Mouse (Mus musculus): ENCODE measurements around the gene Ksr1. TPM values are rescaled to one million over a fixed set of nuclear protein-coding genes. Genes with fewer than 3 reads are reported as not detected.

Gene Ksr1
- total and polyA plus RNA-seq, 2 experiments from 2014 or later = 3.2 to 33.7 TPM

DNA sequence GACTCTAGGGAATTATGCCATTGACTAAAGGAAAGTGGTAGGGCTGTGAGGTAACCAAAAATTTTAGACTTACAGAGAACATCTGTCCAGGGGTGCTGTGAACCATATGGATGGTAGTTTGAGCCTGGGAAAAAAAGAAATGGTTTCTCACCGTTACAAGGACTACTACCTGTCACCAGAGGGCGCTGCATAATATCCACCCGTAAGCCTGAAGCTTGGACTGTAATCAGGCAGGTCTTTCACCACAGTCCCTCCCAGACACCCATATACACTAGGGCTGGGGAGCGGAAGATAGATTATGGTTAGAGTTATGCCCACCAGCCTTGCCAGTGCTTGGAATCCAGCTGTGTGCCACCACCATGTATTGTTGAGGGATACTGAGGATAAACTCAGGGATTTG lies 178.8 kb downstream of the Ksr1 start:
- DNase-seq (ENCODE audit: low spot score) (peak; percentile 65), ATAC-seq (ENCODE audit: low FRiP score) (no peak)
- no peaks in the 10 kb centered on the region for H3K36me3 ChIP-seq (ENCODE audit: insufficient read depth, low read length)
- no peak overlapping the region for H3K27ac ChIP-seq (ENCODE audit: low read depth, low read length)
- H3K9me3 ChIP-seq (ENCODE audit: low read length) = no peaks in the 10 kb centered on the region
- WGBS = 24% methylated on average over 4 of the region's 4 CpGs
- H3K4me2 ChIP-seq (ENCODE audit: low read depth, low read length, poor library complexity, severe bottlenecking) = no peak overlapping the region
- H3K27me3 ChIP-seq (ENCODE audit: insufficient read depth, low read length) = no peaks in the 10 kb centered on the region
- no peak overlapping the region for H3K4me3 ChIP-seq (ENCODE audit: low read depth, low read length)
- H3K9ac ChIP-seq (replicated peaks; ENCODE audit: low read length, poor library complexity, severe bottlenecking) = no peak overlapping the region
- no peaks in the 10 kb centered on the region for H3K4me1 ChIP-seq (ENCODE audit: insufficient read depth, low read length)
- TF ChIP-seq CTCF (IDR thresholded peaks at IDR 0.05) = peak; percentile 70

Other genes with a start within 250 kb of the Ksr1 start
- gene Nos2, start 225.6 kb downstream of the Ksr1 start, total RNA-seq (2014; rRNA removed) = 0.22 and 1.3 TPM in 2 replicates
- gene Nos2, start 225.6 kb downstream of the Ksr1 start, polyA plus RNA-seq (2015; fragmentation: Nextera tagmentation; extraction: Ambion mirVana) = 0.38 TPM in 2 replicates
- 15.7 and 16.0 TPM in 2 replicates for gene Lgals9, start 161.5 kb downstream of the Ksr1 start, total RNA-seq (2014; rRNA removed)
- gene Lgals9, start 161.5 kb downstream of the Ksr1 start, polyA plus RNA-seq (2015; fragmentation: Nextera tagmentation; extraction: Ambion mirVana) = 16.5 and 19.9 TPM in 2 replicates
- gene Wsb1, start 108.3 kb upstream of the Ksr1 start, total RNA-seq (2014; rRNA removed) = 230 and 291 TPM in 2 replicates
- 227 and 257 TPM in 2 replicates for gene Wsb1, start 108.3 kb upstream of the Ksr1 start, polyA plus RNA-seq (2015; fragmentation: Nextera tagmentation; extraction: Ambion mirVana)
- not detected in 2 replicates for gene Gm9964, start 150.5 kb upstream of the Ksr1 start, total RNA-seq (2014; rRNA removed)
- gene Gm9964, start 150.5 kb upstream of the Ksr1 start, polyA plus RNA-seq (2015; fragmentation: Nextera tagmentation; extraction: Ambion mirVana) = 0.22 TPM in 1 of 2 replicates, not detected in the other
- gene Nf1, start 193.3 kb upstream of the Ksr1 start, total RNA-seq (2014; rRNA removed) = 83.0 and 99.1 TPM in 2 replicates
- gene Nf1, start 193.3 kb upstream of the Ksr1 start, polyA plus RNA-seq (2015; fragmentation: Nextera tagmentation; extraction: Ambion mirVana) = 7.0 and 7.3 TPM in 2 replicates

Measured in midbrain, postnatal 0 days (tissue).